Mouse (Mus musculus): ENCODE data around the gene Lrrc28. TPM values are rescaled to one million over a fixed set of nuclear protein-coding genes. Genes with fewer than 3 reads are reported as not detected.

Lrrc28 gene
- 8.5 TPM for polyA plus RNA-seq (2014; fragmentation: Illumina TruSeq; extraction: RNeasy Lipid Tissue Mini Kit (QIAGEN cat#74804); ENCODE audit: low replicate concordance)

DNA sequence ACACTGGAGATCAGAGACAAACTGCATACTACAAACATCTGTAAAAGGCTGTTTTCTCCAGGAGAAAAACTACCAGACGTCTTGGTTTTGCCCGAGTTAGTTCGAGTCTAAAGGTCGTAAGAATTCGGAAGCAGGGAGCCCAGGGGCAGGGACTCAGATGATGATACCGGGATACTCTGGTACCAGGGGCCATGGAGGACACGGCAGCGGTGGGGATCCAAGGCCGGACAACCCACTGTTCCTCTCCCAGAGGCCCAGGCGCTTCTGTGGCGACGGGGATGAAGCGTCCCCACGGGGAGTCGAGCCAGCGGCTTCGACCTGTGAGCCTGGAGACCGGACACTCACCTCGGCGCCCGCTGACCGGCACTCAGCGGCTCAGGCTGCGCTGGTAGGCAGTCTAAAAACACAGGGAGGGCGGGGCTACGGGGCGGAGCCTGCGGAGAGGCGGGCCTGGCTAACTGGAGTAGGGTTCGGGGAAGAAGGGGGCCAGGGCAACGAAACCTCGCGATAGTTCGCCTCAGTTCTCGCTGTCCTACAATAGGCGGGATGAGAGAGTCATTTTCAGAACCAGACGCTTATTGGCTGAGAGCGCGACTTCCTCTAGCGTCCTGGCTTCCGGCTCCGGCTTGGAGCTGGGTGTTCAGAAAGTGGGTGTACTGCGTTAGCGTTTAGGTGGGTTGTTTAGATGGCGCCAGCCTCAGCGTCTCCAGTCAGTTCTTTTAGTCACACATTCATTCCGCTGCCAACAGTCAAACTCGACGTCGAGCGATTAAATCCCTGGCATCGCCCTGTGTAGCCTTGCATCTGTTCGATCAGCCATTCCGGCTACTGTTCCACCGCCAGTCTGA, at the start of gene Lrrc28:
Gene Lrrc28, minus strand, starts transcription at position 436 of the 848 bp plus-strand sequence.

DNA sequence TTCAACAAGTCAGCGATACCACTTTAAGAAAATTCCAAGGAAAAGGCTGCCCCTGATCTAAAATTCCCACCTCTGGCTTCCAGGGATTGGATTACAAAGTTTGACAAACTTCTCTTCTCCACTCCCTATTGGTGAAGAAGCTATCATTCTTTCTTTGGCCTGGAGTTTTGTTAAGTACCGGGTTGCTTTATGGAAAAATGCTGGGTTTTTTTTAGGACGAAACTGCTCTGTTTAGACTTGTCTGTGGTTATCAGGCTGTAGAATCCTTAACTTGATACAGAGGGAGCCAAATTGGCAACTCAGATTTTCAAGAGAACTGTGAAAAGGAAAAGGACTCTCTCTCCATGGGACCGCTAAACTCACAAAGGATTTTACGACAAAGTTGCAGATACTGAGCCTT, 2.2 kb upstream of the Lrrc28 start, which contains the start of gene Ttc23:
Gene Ttc23, plus strand, starts transcription at position 134 of the 400 bp plus-strand sequence.

Other genes starting within 250 kb of the Lrrc28 start
- 21.6 TPM for gene Ttc23, start 2.1 kb upstream of the Lrrc28 start, polyA plus RNA-seq (2014; fragmentation: Illumina TruSeq; extraction: RNeasy Lipid Tissue Mini Kit (QIAGEN cat#74804); ENCODE audit: low replicate concordance)
- gene Synm, start 114.5 kb upstream of the Lrrc28 start, polyA plus RNA-seq (2014; fragmentation: Illumina TruSeq; extraction: RNeasy Lipid Tissue Mini Kit (QIAGEN cat#74804); ENCODE audit: low replicate concordance): 29.8 TPM